Mouse (Mus musculus) midbrain, embryonic 12.5 days (tissue): ENCODE measurements at regions not wholly inside any gene's neighbourhood (a gene's known extent, or its start where the extent isn't known, plus 50 kb on each side); places are given as distances from the start of the nearest gene placed in this dataset.

Experiments used
- ATAC-seq: fragments of 200-750 bp; cut with Nextera tagmentation; 2 replicates; pipeline ENCODE4 v1.8.0; 2017; ENCODE audit warnings: low read depth, moderate TSS enrichment, moderate library complexity; ENCODE audit not compliant: low FRiP score
- H3K27ac ChIP-seq: fragments of 300-500 bp; sonication (generic); replicated peaks from 2 replicates; pipeline ENCODE4 v1.5.1; 2016; ENCODE audit warnings: mild to moderate bottlenecking
- H3K27me3 ChIP-seq: fragments of 300-500 bp; sonication (generic); 2 replicates; pipeline ENCODE4 v1.6.1; 2016; ENCODE audit warnings: mild to moderate bottlenecking
- H3K36me3 ChIP-seq: fragments of 300-500 bp; sonication (generic); 2 replicates; pipeline ENCODE4 v1.6.1; 2016
- H3K4me1 ChIP-seq: fragments of 300-500 bp; sonication (generic); 2 replicates; pipeline ENCODE4 v1.6.1; 2016
- H3K4me2 ChIP-seq: fragments of 300-500 bp; sonication (generic); replicated peaks from 2 replicates; pipeline ENCODE4 v1.6.1; 2016; ENCODE audit warnings: mild to moderate bottlenecking, moderate library complexity
- H3K4me3 ChIP-seq: fragments of 300-500 bp; sonication (generic); 2 replicates; pipeline ENCODE4 v1.5.1; 2016; ENCODE audit warnings: mild to moderate bottlenecking
- H3K9ac ChIP-seq: fragments of 300-500 bp; sonication (generic); replicated peaks from 2 replicates; pipeline ENCODE4 v1.6.1; 2016; ENCODE audit warnings: mild to moderate bottlenecking, moderate library complexity
- H3K9me3 ChIP-seq: fragments of 300-500 bp; sonication (generic); 2 replicates; pipeline ENCODE4 v1.6.1; 2016; ENCODE audit warnings: mild to moderate bottlenecking
- WGBS: fragments of 180-500 bp; shearing (Covaris S2); methylation state at CpG from one replicate; pipeline ENCODE4 v1.1.7; 2016; 5-methylcytosine and 5-hydroxymethylcytosine counted together

DNA sequence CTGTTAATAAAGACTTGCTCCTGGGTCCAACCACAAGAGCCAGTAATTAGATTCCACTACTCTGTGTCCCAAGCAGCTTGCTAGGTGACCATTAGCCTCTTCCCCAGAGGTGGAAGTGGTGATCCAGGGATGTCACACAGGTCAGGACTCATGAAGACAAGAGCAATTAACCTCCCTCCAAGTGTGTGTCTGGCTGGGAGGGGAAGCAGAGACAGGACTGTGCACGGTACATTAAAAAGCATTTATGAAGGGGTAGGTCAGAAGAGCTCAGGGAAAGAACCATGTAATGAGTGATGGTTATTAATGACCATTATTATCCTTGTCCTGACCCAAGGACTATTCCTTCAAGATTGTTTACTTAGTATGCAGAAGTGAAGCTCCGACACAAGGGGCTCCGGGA, 136.9 kb upstream of the Gm6657 start:
- H3K4me1 ChIP-seq, result 0 out of 2 replicates have a peak, but pooled peaks cover 3% of the 10 kb centered on the region
- no peak overlapping the region for H3K27ac ChIP-seq
- H3K4me3 ChIP-seq, result no peak overlapping the region
- H3K9me3 ChIP-seq, result no peaks in the 10 kb centered on the region
- peaks cover 15% of the 10 kb centered on the region for H3K27me3 ChIP-seq
- no peak overlapping the region for H3K9ac ChIP-seq
- WGBS, result 68% methylated on average over 3 of the region's 3 CpGs
- ATAC-seq, result no peak
- H3K4me2 ChIP-seq, result no peak overlapping the region
- no peaks in the 10 kb centered on the region for H3K36me3 ChIP-seq

DNA sequence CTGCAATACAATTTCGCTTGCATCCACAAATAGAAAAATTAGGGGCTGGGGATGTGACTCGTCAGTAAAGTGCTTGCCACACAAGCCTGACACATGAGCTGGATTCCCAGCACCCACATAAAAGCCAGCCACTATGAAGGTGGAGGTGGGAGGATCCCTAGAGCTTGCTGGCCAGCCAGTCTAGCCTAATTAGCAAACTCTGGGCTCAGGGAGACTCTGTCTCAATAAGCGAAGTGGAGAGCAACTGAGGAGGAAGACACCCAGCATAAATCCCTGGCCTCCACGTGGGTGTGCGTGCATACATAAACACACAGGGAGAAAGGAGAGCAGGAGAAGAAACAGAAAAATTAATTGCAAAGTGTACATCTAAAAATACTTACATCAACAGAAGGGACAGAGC, 134.1 kb upstream of the Gm6657 start:
- 64% methylated on average over 5 of the region's 5 CpGs for WGBS
- Histone ChIP-seq H3K9me3 (no peaks in the 10 kb centered on the region), H3K4me2 (no peak overlapping the region), H3K9ac (no peak overlapping the region), H3K27ac (no peak overlapping the region), H3K27me3 (peaks cover 7% of the 10 kb centered on the region), H3K4me3 (no peak overlapping the region), H3K4me1 (0 out of 2 replicates have a peak, but pooled peaks cover 3% of the 10 kb centered on the region), H3K36me3 (no peaks in the 10 kb centered on the region)
- no peak for ATAC-seq

DNA sequence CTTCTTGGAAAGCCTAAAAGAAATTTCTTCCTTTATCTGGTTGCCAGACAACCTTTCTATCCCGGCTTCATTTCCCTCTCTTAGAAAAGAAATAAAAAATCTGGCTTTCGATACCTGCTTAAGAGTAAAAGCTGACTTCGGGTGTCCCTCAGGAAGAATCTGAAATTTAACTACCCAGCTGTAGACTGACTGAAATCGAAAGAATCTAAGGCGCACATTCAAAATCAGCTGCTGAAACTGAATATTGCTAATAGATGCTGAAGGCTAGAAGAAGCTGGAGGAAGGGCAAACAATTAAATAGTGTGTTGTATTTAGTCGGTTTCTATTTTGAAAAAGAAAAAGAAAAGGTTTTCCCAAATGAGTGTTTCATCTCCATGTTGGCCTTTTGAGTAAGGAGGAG, 128.0 kb upstream of the Gm6657 start:
- Histone ChIP-seq H3K9me3 (no peaks in the 10 kb centered on the region), H3K27ac (no peak overlapping the region), H3K4me1 (no peaks in the 10 kb centered on the region), H3K4me3 (no peak overlapping the region), H3K4me2 (no peak overlapping the region), H3K9ac (no peak overlapping the region), H3K27me3 (no peaks in the 10 kb centered on the region), H3K36me3 (no peaks in the 10 kb centered on the region)
- ATAC-seq, result no peak
- 85% methylated on average over 6 of the region's 6 CpGs for WGBS

DNA sequence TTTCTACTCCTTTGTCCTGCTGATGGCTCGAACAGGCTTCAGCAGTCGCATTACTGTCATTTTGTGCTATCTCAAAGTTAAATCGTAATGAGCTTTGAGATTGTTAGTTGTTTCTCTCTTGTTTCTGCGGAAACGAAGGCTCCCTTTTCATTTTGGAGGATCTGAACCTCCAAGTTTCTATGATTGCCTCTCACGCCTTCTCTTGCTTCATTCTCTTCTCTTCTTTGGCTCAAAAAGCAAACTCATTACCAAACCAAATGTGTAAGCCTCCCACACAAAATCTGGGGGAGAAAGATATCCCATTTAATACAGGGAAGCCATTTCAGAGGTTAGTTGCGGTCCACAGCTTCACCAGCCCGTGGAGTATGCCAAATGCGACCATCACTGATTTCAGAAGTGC, 121.1 kb upstream of the Gm6657 start:
- H3K27ac ChIP-seq, result no peak overlapping the region

DNA sequence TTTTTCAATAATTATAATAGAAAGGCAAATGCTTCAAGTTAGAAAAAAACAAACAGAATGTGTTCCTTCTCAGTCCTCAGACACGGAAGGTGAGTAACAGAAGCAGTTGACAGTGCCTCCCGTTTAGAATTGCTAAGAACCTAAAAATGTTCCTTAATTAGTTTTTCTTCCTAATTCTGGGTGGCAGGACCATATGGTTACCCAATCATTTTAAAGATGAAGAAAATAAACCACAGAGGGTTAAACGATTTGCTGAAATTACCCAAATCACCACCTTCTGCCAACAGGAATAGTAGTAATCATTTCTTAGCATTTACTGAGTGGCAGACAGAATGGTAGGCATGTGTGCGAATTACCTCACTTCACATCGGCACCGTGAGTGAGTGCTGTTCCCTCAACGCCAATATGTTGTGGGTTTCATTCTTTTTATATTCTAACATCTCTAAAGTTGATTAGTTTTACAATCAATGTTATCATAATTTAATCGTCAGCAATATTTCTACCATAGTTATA, 119.7 kb upstream of the Gm6657 start:
- no peak overlapping the region for H3K27ac ChIP-seq
- H3K9ac ChIP-seq, result no peak overlapping the region
- H3K27me3 ChIP-seq, result no peaks in the 10 kb centered on the region
- H3K4me1 ChIP-seq, result no peaks in the 10 kb centered on the region
- no peak overlapping the region for H3K4me2 ChIP-seq
- no peak for ATAC-seq
- 92% methylated on average over 8 of the region's 8 CpGs for WGBS
- H3K36me3 ChIP-seq, result no peaks in the 10 kb centered on the region
- H3K4me3 ChIP-seq, result no peak overlapping the region
- H3K9me3 ChIP-seq, result no peaks in the 10 kb centered on the region

More for the DNA sequence above, 121.1 kb upstream of the Gm6657 start:
- ATAC-seq, result no peak
- no peaks in the 10 kb centered on the region for H3K4me1 ChIP-seq
- no peak overlapping the region for H3K4me2 ChIP-seq
- no peaks in the 10 kb centered on the region for H3K27me3 ChIP-seq
- no peaks in the 10 kb centered on the region for H3K36me3 ChIP-seq
- no peak overlapping the region for H3K4me3 ChIP-seq
- H3K9ac ChIP-seq, result no peak overlapping the region
- WGBS, result 71% methylated on average over 9 of the region's 9 CpGs
- no peaks in the 10 kb centered on the region for H3K9me3 ChIP-seq

DNA sequence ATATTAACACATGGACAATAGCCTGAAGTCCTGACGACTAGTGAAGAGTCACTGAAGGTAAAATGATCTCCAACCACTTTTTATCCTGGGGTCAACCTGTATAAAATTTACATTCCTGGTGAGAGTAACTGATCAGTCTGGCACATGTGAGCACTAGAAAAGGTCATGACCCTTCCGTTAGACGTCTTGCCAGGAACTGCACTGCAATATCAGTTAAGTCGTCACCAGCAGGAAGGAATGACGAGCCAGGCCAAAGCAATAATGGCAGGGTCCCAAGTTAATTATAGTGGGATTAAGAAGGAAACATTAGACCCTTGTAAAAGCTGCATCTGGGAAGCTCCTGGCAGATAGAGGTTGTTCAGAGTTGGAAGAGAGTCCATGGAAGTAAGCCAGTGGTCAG, 116.8 kb upstream of the Gm6657 start:
- Histone ChIP-seq H3K4me2 (no peak overlapping the region), H3K27ac (no peak overlapping the region), H3K4me1 (no peaks in the 10 kb centered on the region), H3K27me3 (no peaks in the 10 kb centered on the region), H3K4me3 (no peak overlapping the region), H3K9me3 (no peaks in the 10 kb centered on the region), H3K36me3 (no peaks in the 10 kb centered on the region), H3K9ac (no peak overlapping the region)
- ATAC-seq, result no peak
- WGBS, result 37% methylated on average over 5 of the region's 5 CpGs

DNA sequence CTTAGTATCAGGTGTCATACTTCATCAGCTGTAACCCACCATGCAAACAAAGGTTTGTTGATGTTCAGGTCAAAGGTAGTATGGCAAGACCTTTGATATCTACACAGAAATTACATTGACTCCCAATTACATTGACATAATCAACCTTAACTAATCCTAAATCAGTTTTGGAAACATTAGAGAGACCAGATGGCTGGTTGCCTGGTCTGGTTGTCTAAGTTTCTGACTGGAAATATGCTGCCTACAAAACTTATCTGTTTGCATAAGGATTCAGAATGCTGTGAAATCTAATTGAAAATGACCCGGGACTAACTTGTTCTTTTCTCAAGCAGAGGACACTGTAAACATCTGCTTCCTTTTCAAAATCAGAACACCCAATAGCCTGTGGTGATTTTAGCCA, 111.9 kb upstream of the Gm6657 start:
- H3K4me1 ChIP-seq, result no peaks in the 10 kb centered on the region
- no peak overlapping the region for H3K27ac ChIP-seq
- no peaks in the 10 kb centered on the region for H3K27me3 ChIP-seq
- H3K9ac ChIP-seq, result no peak overlapping the region
- no peak for ATAC-seq
- no peak overlapping the region for H3K4me2 ChIP-seq
- no peaks in the 10 kb centered on the region for H3K36me3 ChIP-seq
- WGBS, result 78% methylated on average over 1 of the region's 1 CpGs
- no peaks in the 10 kb centered on the region for H3K9me3 ChIP-seq
- H3K4me3 ChIP-seq, result no peak overlapping the region

DNA sequence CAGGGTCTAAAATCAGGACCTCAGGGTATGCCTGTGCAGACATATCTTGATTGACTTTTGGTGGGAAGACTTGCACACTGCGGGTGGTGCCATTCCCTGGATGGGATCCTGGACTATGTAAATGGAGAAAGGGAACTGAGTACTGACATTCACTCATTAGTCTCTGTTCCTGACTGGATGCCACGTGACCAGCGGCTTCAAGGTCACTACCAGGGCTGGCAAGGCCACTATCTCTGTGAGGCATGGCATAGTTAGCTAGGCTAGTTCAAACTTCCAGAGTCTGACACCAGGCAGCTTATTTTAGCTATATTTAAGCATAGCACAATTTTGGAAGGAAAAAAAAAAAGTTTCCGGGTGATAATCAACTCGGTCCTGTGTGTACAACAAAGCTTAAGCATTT, 108.0 kb upstream of the Gm6657 start:
- Histone ChIP-seq H3K9me3 (no peaks in the 10 kb centered on the region), H3K9ac (no peak overlapping the region), H3K27ac (no peak overlapping the region), H3K27me3 (no peaks in the 10 kb centered on the region), H3K4me3 (no peak overlapping the region), H3K4me1 (peaks cover 5% of the 10 kb centered on the region; the same call in 1 of the 2 replicates), H3K4me2 (no peak overlapping the region), H3K36me3 (no peaks in the 10 kb centered on the region)
- no peak for ATAC-seq
- 89% methylated on average over 5 of the region's 5 CpGs for WGBS

DNA sequence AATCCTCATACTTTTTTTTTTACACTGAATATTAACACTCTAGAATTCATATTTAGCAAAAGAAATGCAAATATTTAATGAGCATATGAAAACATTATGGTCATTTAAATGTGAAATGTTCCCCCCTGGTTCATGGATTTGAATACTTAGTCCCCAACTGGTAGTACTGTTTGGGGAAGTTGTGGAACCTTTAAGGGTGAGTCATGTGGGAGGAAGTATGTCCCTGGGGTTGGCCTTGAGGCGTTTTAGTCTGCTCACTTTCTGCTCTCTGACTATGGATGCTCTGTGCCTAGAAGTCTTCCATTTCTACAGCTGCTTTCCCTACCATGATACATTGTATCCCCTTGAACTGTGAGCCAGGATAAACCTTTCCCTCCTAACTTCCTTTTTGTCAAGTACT, 106.1 kb upstream of the Gm6657 start:
- Histone ChIP-seq H3K9me3 (no peaks in the 10 kb centered on the region), H3K27me3 (no peaks in the 10 kb centered on the region), H3K36me3 (no peaks in the 10 kb centered on the region), H3K4me1 (peaks cover 5% of the 10 kb centered on the region; the same call in 1 of the 2 replicates), H3K27ac (no peak overlapping the region), H3K4me2 (no peak overlapping the region), H3K4me3 (no peak overlapping the region), H3K9ac (no peak overlapping the region)
- WGBS, result 57% methylated on average over 1 of the region's 1 CpGs
- no peak for ATAC-seq

DNA sequence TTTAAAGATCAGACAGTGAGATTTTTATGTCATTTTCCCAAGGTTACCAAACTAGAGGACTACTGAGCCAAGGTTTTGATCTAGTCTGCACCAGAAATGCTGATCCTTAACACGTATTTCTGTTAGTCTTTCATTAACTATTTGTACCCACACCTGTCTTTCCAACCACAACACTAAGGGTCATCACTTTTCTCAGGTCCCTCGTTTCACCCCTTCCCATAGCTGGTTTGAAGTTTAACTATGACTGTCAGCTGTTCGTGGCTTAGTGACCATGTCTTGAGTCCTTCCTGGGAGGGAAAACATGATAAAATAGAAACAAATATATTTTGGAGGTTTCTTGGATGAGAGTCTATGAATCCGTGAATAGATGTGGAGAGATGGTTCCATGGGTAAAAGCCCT, 99.6 kb upstream of the Gm6657 start:
- no peaks in the 10 kb centered on the region for H3K36me3 ChIP-seq
- ATAC-seq, result no peak
- 91% methylated on average over 4 of the region's 4 CpGs for WGBS

DNA sequence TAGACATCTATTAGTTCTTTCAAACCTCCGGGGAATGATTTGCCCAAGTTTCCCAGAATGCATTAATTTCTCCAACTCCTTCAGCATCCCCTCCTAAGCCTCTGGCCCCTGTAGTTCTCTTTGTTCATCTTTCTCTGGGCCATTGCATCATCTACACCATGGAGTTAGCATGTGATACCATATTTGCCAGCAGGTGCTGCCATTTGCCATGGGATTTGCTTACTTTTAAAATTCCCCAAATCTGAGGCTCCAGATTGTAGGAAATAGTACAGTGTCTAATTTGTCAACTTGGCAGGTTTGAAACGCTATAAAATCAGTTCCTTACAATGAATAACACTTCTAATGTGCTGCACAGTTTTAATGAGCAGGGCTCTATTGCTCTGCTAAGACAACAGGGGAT, 98.7 kb upstream of the Gm6657 start:
- H3K4me3 ChIP-seq, result no peak overlapping the region
- WGBS, result 83% methylated on average over 2 of the region's 2 CpGs
- ATAC-seq, result no peak

More for the DNA sequence above, 99.6 kb upstream of the Gm6657 start:
- peaks cover 5% of the 10 kb centered on the region; the same call in 1 of the 2 replicates for H3K4me1 ChIP-seq
- H3K9me3 ChIP-seq, result no peaks in the 10 kb centered on the region
- no peak overlapping the region for H3K27ac ChIP-seq
- H3K27me3 ChIP-seq, result no peaks in the 10 kb centered on the region
- no peak overlapping the region for H3K4me2 ChIP-seq
- no peak overlapping the region for H3K9ac ChIP-seq
- H3K4me3 ChIP-seq, result no peak overlapping the region

DNA sequence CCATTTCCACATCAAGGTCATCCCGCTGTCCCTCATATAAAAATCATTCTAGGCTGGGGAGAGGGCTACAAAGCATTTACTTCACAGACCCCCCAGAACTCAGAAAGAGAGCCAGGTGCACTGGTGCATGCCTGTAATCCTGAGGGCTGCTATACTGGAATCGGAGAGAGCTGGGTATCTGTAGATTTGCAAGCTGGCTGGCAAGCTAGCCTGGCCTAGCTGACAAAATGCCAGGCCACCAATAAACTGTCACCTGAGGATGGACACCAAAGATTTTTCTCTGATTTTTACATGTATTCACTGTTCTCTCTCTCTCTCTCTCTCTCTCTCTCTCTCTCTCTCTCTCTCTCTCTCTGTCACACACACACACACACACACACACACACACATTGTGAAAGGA, 98.1 kb upstream of the Gm6657 start:
- WGBS, result 81% methylated on average over 2 of the region's 2 CpGs
- no peaks in the 10 kb centered on the region for H3K4me1 ChIP-seq

More for the DNA sequence above, 98.7 kb upstream of the Gm6657 start:
- Histone ChIP-seq H3K4me1 (no peaks in the 10 kb centered on the region), H3K4me2 (no peak overlapping the region), H3K36me3 (no peaks in the 10 kb centered on the region), H3K27me3 (no peaks in the 10 kb centered on the region; the same call in 1 of the 2 replicates), H3K9me3 (no peaks in the 10 kb centered on the region), H3K27ac (no peak overlapping the region), H3K9ac (no peak overlapping the region)

DNA sequence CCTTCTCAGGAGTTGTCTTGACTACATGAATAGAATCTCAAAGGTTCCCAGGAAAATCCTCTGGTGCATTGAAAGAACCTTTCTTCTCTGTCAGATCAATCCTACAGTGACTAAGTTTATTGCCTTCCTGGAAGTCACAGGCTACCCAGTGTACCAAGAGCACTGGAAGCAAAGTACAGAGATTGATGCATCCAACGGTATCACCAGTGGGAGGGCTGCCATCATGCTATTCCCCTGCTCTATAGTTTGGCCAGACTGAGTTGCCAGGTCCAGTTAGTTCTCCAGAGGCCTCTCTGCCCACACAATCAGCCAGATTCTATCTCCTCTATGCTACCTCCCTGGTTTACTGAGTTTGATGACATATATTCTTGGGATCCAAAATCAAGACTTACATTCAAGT, 96.9 kb upstream of the Gm6657 start:
- Histone ChIP-seq H3K27ac (no peak overlapping the region), H3K36me3 (no peaks in the 10 kb centered on the region), H3K4me3 (no peak overlapping the region), H3K4me1 (no peaks in the 10 kb centered on the region), H3K9me3 (no peaks in the 10 kb centered on the region), H3K27me3 (no peaks in the 10 kb centered on the region; the same call in 1 of the 2 replicates), H3K4me2 (no peak overlapping the region), H3K9ac (no peak overlapping the region)
- ATAC-seq, result no peak
- WGBS, result 41% methylated on average over 1 of the region's 1 CpGs

More for the DNA sequence above, 98.1 kb upstream of the Gm6657 start:
- no peak overlapping the region for H3K9ac ChIP-seq
- no peaks in the 10 kb centered on the region; the same call in 1 of the 2 replicates for H3K27me3 ChIP-seq
- no peaks in the 10 kb centered on the region for H3K9me3 ChIP-seq
- ATAC-seq, result no peak
- no peak overlapping the region for H3K27ac ChIP-seq
- no peak overlapping the region for H3K4me2 ChIP-seq
- no peak overlapping the region for H3K4me3 ChIP-seq
- no peaks in the 10 kb centered on the region for H3K36me3 ChIP-seq
